Mouse (Mus musculus): ENCODE measurements at regions not wholly inside any gene's neighbourhood (a gene's known extent, or its start where the extent isn't known, plus 50 kb on each side); places are given as distances from the start of the nearest gene placed in this dataset.
"Not testable (repeated sequence)": the region's sequence is repeated elsewhere in the genome, so short reads cannot be mapped to it uniquely, and the experiment has no call there.

DNA sequence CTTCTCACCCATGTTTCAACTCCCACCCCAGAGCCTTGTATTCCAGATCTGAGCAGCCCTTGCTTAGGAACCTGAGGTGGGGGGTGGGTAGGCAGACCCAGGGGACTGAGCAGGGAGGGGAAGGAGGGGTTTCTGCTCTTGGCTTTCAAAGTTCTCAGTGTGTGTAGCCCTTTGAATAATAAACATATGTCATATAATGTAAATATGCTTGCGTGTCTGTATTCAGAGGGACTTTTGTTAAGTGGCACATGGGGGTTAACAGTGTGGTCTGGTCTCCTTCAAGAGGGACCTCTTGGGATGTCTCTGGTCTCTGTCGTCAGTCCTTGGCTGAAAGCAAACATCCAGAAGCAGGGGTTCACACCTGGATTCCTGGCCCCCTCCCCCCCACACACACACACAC is 149.1 kb upstream of the Rtl1 start:
- in situ Hi-C loops (cut with MboI; ENCODE audit: unreplicated experiment in 2 of 2), result no loop called here

DNA sequence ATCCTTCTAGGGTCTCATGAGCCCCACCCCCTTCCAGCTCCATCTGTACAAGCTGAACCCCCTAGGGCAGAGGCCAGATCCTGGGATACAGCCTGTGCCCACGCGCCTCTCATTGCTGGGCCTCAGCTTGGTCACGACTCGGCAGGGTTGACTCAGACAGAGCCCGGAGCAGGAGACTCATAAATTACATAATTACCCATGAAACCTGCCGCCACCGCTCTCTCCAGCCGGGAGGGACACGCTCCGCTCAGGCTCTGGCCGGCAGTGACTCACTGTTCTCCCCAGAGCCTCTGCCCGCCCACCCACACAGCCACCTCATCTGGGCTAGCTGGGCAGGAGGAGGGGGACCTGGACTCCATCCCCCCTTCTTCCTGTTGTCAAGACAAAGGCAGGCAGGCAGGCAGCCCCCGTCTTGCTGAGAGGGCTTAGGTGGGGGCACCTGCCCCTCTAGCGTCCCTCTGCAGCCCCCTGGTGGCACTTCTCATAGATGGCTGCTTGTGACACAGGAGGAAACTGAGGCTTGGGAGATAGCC is 149.6 kb upstream of the Rtl1 start:
- in situ Hi-C loops (cut with MboI; ENCODE audit: unreplicated experiment in 2 of 2), result no loop called here

DNA sequence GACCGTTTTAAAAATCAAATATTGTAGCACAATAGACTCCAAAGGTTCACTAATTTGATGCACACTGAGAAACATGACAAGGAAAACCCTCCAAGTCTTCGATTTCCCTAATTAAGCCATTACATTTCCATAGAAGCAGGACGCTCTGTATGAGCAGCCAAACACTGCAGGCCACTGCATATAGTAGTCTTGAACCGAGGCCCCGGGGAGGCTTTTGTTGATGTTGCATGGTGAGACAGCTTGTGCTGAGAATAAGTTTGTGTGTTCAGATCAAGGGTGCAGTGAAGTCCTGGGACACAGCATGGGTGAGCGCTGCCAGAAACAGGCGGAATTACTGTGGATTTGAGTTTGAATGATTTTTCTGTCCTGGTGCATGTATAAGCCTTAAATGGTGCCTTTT is 154.9 kb upstream of the Rtl1 start:
- in situ Hi-C loops (cut with MboI; ENCODE audit: unreplicated experiment in 2 of 2), result no loop called here

DNA sequence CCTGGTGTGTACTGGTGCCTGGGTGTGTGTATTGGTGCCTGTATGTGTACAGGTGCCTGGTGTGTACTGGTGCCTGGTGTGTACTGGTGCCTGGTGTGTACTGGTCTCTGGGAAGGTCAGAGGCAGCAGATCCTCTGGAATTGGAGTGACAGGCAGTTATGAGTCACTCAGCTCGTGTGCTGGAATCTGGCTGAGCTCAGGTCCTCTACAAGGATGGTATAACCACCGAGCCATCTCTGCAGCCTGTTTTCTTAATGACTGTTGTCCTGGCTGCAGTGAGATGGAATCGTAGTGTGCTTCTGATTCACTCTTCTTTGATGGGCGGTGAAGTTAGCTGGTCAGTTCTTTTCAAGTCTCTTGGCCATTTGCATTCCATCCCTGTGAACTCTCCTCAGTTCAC is 164.2 kb upstream of the Rtl1 start:
- in situ Hi-C loops (cut with MboI; ENCODE audit: unreplicated experiment in 2 of 2), result no loop called here

DNA sequence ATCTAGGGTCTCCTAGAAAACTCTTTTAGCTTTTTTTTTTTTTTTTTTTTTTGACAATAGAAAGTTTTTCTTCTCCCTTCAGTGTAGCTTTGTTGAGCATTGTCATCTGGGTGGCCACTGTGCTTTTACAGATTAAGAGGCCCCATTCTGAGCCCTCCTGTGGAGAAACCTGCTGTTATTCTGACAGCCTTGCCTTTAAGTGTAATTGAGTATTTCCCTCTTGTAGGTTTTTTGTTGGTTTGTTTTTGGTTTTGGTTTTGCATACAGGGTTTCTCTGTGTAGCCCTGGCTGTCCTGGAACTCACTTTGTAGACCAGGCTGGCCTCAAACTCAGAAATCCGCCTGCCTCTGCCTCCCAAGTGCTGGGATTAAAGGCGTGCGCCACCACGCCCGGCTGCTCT is 166.5 kb upstream of the Rtl1 start:
- in situ Hi-C loops (cut with MboI; ENCODE audit: unreplicated experiment in 2 of 2), result not testable (repeated sequence)

DNA sequence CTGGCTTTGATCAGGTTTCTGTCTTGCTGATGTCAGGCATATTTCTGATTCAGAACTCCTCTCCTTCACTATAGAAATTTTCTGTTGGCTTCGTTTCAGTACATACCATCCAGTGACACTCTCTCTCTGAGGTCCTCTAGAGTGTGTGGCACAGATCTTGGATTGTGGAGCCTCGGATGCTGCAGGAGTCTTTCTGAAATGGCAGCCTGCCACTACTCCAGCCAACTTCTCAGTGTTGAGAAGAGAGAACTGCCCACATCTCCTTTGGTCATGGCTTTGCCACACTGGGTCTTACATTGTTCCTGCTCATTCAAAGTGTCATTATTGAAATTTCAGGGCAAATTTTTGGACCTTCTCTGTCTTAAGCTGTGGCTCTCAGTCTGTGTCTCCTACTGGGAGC is 172.4 kb upstream of the Rtl1 start:
- in situ Hi-C loops (cut with MboI; ENCODE audit: unreplicated experiment in 2 of 2), result no loop called here

DNA sequence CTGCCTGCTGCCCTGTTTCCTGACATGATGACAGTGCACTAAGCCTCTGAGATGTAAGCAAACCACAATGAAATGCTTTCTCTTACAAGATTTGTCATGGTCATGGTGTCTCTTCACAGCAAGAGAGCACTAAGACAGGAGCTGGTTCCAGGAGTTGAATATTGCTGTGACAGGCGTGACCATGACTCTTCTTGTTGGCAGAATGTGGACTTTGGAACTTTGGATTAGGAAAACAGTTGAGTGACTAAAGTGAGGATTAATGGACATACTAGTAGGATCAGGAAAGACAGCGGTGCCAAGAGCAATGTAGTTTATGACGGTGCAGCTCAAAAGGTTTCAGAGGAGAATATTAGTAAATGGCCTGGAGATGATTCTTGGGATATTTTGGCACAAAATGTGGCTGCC is 173.8 kb upstream of the Rtl1 start:
- in situ Hi-C loops (cut with MboI; ENCODE audit: unreplicated experiment in 2 of 2), result no loop called here

DNA sequence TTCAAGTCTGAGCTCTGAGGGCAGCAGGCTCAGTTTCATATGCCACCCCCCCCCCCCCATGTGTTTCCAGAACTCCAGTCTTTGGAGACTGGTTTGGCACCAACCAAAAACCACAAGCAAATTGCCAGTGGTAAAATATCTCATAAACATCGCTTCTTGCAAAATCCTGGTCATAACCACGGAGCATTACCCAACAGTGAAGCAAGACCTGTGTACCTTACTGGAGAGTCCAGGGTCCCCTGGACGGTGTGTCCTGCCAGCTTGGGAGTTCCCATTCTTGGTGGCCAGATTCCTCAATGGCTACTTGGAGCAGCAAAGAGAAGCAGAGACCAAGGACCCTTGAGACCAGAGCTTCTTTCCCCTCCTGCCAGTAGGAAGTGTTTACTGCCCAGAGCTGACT is 198.7 kb upstream of the Rtl1 start:
- in situ Hi-C loops (cut with MboI; ENCODE audit: unreplicated experiment in 2 of 2), result no loop called here

DNA sequence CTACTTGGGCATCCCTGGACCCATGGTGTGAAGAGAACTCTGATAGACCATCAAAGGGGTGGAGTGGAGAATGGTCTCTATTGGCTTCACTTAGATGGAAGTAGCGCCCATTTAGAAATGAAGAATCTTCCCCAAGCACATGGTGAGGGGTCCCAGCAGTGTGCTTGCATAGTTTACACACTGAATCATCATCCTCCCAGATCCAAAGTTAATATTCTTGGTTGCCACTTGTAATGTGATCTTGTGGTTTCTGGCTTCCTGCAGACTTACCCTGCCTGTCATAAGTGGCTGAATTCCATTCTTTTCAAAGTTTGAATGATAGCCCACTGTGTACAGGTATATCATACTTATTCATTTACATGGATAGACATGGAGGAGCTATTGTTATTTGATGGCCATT is 199.3 kb upstream of the Rtl1 start:
- in situ Hi-C loops (cut with MboI; ENCODE audit: unreplicated experiment in 2 of 2), result no loop called here

DNA sequence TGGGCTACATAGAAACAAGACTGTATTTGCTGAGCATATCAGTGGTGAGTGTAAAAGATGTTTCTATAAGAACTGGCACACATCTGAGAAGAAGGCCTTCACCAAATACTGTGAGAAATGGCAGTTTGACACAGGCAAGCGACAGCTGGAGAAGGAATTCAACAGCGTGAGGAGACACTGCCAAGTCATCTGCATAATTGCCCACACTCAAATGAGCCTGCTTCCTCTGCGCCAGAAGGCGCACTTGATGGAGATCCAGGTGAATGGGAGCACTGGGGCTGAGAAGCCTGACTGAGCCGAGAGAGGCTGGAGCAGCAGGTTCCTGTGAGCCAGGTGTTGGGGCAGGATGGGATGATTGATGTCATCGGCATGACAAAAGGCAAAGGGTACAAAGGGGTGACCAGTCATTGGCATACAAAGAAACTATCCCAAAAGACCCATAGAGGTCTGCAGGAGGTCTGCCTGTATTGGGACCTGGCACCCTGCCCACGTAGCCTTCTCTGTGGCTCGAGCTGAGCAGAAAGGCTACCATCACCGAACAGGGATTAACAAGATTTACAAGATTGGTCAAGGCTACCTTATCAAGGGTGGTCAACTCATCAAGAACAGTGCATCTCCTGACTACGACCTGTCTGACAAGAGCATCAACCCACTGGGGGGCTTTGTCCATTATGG is 227.2 kb upstream of the Rtl1 start:
- in situ Hi-C loops (cut with MboI; ENCODE audit: unreplicated experiment in 2 of 2), result no loop called here

DNA sequence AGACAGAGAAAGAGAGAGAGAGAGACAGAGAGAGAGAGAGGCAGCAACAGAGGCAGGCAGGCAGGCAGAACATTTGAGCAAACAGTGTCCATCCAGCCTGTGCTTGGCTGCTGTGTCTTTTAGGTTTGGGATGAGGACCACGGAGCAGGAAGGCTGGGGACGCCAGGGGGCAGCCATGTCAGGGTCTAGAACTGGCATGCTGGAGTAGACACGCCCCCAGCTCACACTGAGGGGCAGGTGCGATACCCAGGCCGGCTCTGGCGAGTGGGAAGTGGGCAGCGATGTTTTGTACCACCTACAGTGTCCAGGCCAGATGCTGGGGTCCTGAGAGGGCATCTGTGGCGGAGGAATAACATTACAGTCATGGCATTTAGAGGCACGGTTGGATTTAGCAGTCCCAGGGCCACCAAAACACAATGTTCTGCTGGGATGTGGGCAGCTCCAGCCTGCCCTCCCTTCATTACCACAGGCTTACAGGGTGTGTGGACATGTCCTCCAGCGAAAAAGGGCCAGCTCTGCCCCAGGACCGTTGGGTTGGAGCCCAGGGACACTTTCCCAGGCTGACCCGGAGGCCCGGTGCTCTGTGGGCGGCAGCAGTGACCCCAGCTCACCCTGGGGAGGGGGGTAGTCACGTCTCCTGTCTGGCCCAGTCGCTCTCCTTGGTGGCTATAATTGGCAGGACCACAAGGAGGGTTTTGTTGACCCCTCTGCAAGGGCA is 230.3 kb upstream of the Rtl1 start:
- in situ Hi-C loops (cut with MboI; ENCODE audit: unreplicated experiment in 2 of 2), result no loop called here

DNA sequence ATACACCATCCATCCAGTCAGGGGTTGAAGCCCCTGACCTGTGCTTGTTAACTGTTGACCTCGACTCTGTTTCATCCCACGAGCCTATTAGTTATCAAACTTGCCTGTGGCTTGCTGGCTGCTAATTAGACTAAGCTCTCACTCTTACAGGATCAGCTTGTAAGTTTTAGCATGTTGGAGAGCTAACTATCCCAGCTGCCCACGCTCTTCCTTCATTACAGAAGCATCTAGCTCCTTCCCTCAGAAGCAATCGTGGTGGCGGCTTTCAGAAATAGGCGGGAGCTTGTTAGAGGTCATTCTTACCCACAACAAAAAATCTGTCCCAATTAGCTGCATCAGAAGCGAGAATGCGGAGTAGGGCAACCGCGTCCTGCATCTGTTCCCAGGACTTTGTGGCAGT is 232.8 kb upstream of the Rtl1 start:
- in situ Hi-C loops (cut with MboI; ENCODE audit: unreplicated experiment in 2 of 2), result no loop called here

DNA sequence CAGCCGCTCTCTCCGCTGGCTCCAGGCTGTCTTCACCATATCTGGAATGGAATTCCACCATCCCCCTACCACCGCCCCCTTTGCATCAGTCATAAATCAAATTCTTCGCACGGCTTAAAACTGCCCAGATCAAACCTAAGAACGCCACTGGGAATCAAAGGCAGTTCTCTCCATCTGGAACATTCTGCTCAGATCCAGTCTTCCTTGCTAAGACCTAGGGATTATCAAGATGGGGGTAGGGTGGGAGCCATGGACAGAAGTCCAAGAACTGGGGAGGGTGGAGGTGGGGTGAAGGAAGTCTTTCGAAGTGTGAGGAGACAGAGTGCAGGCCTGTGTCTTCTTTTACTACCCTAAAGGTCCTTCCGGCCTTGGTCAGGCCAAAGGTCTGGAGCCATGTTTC is 236.4 kb upstream of the Rtl1 start:
- in situ Hi-C loops (cut with MboI; ENCODE audit: unreplicated experiment in 2 of 2), result no loop called here

DNA sequence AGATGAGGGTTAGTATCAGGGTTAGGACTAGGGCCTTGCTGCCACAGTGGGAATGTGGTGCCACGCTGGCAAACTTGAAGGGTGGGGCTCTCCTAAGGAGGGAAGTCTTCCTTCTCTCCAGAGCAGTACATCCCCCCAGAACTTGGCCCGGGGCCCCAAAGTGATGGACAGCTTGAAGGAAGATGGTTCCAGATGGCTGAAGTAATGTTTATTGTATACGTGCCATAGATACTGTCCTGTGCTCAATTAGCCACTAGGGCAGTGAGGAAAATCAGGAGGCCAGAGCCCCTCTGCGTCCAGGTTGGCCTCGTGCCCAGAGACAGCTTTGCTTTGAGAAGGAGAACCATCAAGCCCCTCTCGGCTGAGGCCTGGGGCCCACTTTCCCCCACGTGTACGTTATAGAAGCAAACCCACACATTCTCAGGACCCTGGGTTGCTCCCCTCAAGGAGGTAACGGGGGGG is 239.0 kb upstream of the Rtl1 start:
- in situ Hi-C loops (cut with MboI; ENCODE audit: unreplicated experiment in 2 of 2), result no loop called here

DNA sequence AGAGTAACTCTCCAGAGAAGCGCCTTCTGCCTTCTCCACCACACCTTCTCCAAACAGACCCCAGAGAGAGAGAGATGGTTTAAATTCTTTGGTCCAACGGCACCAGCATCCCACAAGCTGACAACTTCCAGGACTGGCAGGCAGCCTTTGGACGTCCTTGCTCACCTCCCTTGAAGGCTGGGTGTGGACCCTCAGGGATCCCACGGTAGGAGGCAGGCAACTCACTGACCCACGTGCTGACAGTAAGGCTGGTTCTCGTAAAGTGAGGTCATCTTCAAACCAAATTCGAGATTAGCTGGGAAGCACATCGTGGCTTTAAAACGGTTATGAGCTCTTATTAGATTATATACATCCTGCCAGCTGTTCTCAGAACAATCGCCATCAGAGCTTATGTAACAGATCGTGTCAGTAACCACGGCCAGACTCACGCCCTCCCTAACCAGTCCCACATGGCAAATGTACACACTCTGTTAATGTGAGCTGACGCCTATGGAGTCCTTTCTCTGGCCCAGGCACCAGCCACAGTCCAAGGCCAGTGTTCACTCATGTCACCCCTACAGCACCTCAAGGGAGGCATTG is 239.9 kb upstream of the Rtl1 start:
- in situ Hi-C loops (cut with MboI; ENCODE audit: unreplicated experiment in 2 of 2), result no loop called here

DNA sequence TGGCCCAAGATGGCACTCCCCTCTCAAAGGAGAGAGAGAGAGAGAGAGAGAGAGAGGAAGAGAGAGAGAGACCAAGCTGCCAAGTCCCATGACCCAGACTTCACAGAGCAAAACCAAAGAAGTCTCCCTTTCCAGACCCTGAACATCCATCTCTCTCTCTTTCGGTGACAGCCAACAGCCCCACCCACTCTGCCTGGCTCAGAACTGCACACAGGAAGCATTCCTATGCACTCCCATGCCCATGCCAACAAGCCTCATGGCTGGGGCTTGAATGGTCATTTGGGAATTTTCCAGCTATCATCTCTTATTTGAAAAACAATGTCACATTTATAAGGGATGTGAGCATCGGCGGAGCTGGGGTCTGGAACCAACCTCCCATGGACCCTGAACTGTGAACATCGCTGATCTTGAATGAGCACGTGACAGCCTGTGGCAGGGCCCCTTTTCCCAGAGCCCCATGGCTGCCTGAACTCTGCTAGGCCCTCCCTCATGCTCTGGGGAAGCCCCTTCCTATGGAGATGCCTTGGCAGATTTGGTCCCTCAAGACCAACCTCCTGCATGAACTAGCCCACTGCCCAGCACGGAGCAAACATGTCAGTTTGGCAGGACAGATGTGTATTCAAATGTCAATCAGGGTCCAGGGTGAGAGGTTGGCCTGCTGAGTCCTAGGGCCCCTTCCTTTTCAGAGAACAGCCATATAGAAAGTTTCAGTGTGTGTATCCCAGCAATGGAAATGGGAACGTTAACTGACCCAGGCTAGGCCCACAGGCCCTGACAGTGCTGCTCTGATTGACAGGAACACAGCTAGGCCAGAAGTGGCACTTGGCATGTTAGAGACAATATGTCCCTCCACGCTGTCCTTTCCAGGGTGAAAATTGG is 244.8 kb upstream of the Rtl1 start:
- in situ Hi-C loops (cut with MboI; ENCODE audit: unreplicated experiment in 2 of 2), result no loop called here

DNA sequence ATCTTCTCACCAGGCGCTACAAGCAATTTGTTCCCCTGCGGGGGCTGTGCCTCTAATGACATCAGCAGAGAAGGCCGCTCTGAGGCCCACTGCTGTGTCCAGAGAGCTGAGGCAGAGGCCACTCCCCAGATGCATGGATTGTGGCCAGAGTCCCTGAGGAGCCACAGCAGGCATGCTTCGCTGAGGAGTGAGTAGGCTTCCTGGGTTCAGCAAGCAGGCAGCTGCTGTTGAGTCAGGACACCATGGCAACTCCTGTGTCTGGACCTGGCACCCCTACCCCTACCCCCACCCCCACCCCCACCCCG is 245.4 kb upstream of the Rtl1 start:
- in situ Hi-C loops (cut with MboI; ENCODE audit: unreplicated experiment in 2 of 2), result no loop called here

DNA sequence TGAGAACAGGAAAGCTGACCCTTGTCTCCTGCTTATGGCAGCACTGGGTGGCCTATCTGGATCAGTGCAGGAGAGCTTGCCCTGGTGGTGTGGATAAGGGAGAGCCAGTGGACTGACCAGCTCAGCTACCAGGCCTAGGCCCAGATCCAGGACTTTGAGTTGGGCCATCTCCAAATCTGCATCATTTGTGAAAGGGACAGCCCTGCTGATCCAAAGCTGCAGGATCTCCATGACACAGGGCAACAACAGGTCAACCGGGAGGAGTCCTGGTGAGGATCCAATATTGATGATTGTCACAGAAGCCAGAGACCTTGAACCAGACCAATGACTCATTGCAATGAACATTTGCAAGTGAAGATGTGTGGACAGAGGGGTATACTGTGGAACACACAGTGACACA is 256.2 kb upstream of the Rtl1 start:
- in situ Hi-C loops (cut with MboI; ENCODE audit: unreplicated experiment in 2 of 2), result no loop called here

DNA sequence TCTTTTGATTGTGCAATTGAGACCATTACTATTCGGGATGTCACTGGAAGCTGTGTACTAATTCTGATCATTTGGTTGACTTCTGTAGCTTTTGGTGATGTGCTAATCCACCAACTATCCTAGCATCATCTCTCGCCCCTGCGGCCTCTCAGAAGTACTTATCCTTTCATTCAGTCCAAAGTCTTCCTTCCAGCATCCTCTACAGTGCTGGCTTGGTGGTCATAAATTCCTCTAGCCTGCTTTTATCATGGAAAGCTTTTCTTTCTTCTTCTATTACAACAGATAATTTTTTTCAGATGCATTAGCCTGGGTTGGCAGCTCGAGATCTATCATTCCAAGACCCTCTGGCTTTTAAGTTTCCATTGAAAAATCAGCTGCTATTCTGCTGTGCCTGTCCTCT is 257.6 kb upstream of the Rtl1 start:
- in situ Hi-C loops (cut with MboI; ENCODE audit: unreplicated experiment in 2 of 2), result no loop called here

DNA sequence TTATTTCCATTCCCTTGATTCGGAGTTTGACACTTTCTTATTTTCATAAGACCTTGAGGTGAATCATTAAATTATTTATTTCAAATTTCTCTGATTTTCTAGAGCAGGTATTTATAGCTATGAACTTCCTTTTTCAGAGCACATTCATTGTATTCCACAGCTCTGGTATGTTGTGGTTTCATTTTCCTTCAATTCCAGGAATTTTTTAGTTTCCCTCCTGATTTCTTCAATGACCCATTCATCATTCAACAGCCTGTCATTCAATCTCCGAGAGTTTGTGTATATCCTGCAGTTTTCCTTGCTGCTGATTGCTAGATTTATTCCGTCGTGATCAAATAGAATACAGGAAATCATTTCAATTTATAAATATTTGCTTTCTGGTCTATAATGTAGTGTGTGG is 264.7 kb upstream of the Rtl1 start:
- in situ Hi-C loops (cut with MboI; ENCODE audit: unreplicated experiment in 2 of 2), result no loop called here

DNA sequence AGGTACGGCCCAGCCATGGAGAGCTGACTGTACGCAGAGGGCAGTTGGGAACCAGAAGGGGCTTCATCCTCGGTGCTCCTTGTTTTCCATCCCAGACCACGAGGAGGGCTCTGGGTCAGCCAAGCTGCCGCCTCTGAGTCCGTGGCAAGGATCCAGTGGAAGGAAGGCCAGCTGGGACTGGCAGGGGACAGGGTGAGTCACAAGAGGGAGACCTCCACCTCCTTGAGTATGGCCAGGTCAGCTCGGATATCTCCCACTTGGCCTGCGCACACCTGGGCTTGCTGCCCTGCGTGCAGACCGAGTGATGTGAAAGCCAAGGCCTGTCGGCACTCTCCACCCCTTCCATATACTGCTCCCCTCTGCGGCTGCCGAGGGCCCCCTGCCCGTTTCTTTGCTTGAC is 270.9 kb upstream of the Rtl1 start:
- in situ Hi-C loops (cut with MboI; ENCODE audit: unreplicated experiment in 2 of 2), result no loop called here

Data from v-Abl transformed pro-B cells (cell line).